Mouse (Mus musculus): Measurements from ENCODE around the gene Hdac11. TPM values are rescaled to one million over a fixed set of nuclear protein-coding genes. Genes with fewer than 3 reads are reported as not detected.

Gene Hdac11
- polyA plus RNA-seq, 1 experiment from 2014 or later: 42.1 TPM

- H3K4me3 ChIP-seq (replicated peaks; ENCODE audit: low read depth, low read length): no peak overlapping the region
- H3K27me3 ChIP-seq (ENCODE audit: control insufficient read depth, insufficient read depth, low read length): no peaks in the 10 kb centered on the region
- no peaks in the 10 kb centered on the region for H3K4me1 ChIP-seq (ENCODE audit: control insufficient read depth, insufficient read depth, low read length)
- DNase-seq (no peak), ATAC-seq (ENCODE audit: low FRiP score, low TSS enrichment) (no peak)
- no peak overlapping the region for H3K27ac ChIP-seq (replicated peaks; ENCODE audit: low read depth, low read length)
- H3K9me3 ChIP-seq (ENCODE audit: control insufficient read depth, low read length): no peaks in the 10 kb centered on the region
- H3K4me2 ChIP-seq (ENCODE audit: low read length): no peak overlapping the region
- WGBS: 38% methylated on average over 1 of the region's 1 CpGs
- H3K36me3 ChIP-seq (ENCODE audit: control insufficient read depth, insufficient read depth, low read length): no peaks in the 10 kb centered on the region
- no peak overlapping the region for H3K9ac ChIP-seq (replicated peaks; ENCODE audit: low read length)
Observed at GRCm38 (mm10) chr6:91183041-91183440, 26.6 kb downstream of the Hdac11 start.

DNA sequence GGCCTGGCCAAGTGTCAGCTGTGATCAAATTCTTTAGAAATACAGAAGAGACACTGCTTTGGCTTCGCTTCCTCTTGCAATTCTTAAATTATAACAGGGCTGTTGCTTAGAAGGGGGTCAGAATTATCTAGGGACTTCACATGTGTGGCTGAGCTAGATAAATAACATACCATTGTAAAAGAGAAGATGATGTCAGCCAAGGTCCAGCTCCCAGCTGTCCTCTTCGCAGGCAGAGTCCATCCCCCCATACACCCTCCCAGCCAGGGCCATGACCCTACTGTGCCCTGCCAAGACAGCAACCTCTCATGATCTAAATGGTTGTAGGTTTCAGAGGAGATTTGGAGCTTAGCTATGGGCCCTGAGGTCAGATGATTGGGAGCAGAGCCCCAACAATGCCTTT, 27.5 kb downstream of the Hdac11 start:
- H3K9me3 ChIP-seq (ENCODE audit: control insufficient read depth, low read length): no peaks in the 10 kb centered on the region
- no peaks in the 10 kb centered on the region for H3K27me3 ChIP-seq (ENCODE audit: control insufficient read depth, insufficient read depth, low read length)
- no peaks in the 10 kb centered on the region for H3K4me1 ChIP-seq (ENCODE audit: control insufficient read depth, insufficient read depth, low read length)
- H3K4me3 ChIP-seq (replicated peaks; ENCODE audit: low read depth, low read length): no peak overlapping the region
- no peak overlapping the region for H3K4me2 ChIP-seq (ENCODE audit: low read length)
- DNase-seq (no peak), ATAC-seq (ENCODE audit: low FRiP score, low TSS enrichment) (no peak)
- 67% methylated on average over 2 of the region's 2 CpGs for WGBS
- H3K9ac ChIP-seq (replicated peaks; ENCODE audit: low read length): no peak overlapping the region
- H3K36me3 ChIP-seq (ENCODE audit: control insufficient read depth, insufficient read depth, low read length): no peaks in the 10 kb centered on the region
- H3K27ac ChIP-seq (replicated peaks; ENCODE audit: low read depth, low read length): no peak overlapping the region

DNA sequence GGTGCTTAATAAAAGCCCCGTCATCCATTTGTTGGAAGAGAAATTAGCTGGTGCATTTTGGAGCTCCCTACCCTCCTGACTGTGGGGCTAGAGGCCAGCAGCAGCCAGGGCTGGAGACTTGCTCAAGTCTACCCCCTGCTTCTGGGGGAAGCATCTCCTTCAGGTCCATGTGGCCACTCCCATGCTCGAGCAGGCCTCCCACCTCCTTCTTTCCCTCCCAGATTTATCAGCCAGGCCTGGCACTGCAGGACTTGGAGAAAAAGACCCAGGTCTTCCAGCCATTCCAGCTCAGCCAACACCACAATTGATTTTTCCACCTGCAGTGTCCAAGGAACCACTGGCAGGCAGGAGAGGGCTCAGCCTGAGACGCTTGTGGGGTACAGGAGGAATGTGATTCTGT, 28.3 kb downstream of the Hdac11 start:
- no peaks in the 10 kb centered on the region for H3K27me3 ChIP-seq (ENCODE audit: control insufficient read depth, insufficient read depth, low read length)
- no peak overlapping the region for H3K27ac ChIP-seq (replicated peaks; ENCODE audit: low read depth, low read length)
- no peaks in the 10 kb centered on the region for H3K9me3 ChIP-seq (ENCODE audit: control insufficient read depth, low read length)
- no peaks in the 10 kb centered on the region for H3K4me1 ChIP-seq (ENCODE audit: control insufficient read depth, insufficient read depth, low read length)
- H3K36me3 ChIP-seq (ENCODE audit: control insufficient read depth, insufficient read depth, low read length): no peaks in the 10 kb centered on the region
- ATAC-seq (ENCODE audit: low FRiP score, low TSS enrichment) (no peak), DNase-seq (no peak)
- no peak overlapping the region for H3K4me3 ChIP-seq (replicated peaks; ENCODE audit: low read depth, low read length)
- WGBS: 61% methylated on average over 3 of the region's 3 CpGs
- no peak overlapping the region for H3K9ac ChIP-seq (replicated peaks; ENCODE audit: low read length)
- H3K4me2 ChIP-seq (ENCODE audit: low read length): no peak overlapping the region

GRCm38 (mm10) chr6:91185502-91185901, 29.0 kb downstream of the Hdac11 start:
- no peak overlapping the region for H3K27ac ChIP-seq (replicated peaks; ENCODE audit: low read depth, low read length)
- no peaks in the 10 kb centered on the region for H3K9me3 ChIP-seq (ENCODE audit: control insufficient read depth, low read length)
- H3K27me3 ChIP-seq (ENCODE audit: control insufficient read depth, insufficient read depth, low read length): no peaks in the 10 kb centered on the region
- no peak overlapping the region for H3K4me3 ChIP-seq (replicated peaks; ENCODE audit: low read depth, low read length)
- no peak for DNase-seq
- H3K36me3 ChIP-seq (ENCODE audit: control insufficient read depth, insufficient read depth, low read length): no peaks in the 10 kb centered on the region
- no peak overlapping the region for H3K9ac ChIP-seq (replicated peaks; ENCODE audit: low read length)
- H3K4me1 ChIP-seq (ENCODE audit: control insufficient read depth, insufficient read depth, low read length): no peaks in the 10 kb centered on the region
- no peak overlapping the region for H3K4me2 ChIP-seq (ENCODE audit: low read length)
- no peak for ATAC-seq (ENCODE audit: low FRiP score, low TSS enrichment)
- WGBS: 83% methylated on average over 5 of the region's 5 CpGs

GRCm38 (mm10) chr6:91186161-91186931, 29.9 kb downstream of the Hdac11 start:
- no peaks in the 10 kb centered on the region for H3K9me3 ChIP-seq (ENCODE audit: control insufficient read depth, low read length)
- no peak overlapping the region for H3K9ac ChIP-seq (replicated peaks; ENCODE audit: low read length)
- no peak overlapping the region for H3K4me3 ChIP-seq (replicated peaks; ENCODE audit: low read depth, low read length)
- H3K36me3 ChIP-seq (ENCODE audit: control insufficient read depth, insufficient read depth, low read length): no peaks in the 10 kb centered on the region
- no peaks in the 10 kb centered on the region for H3K4me1 ChIP-seq (ENCODE audit: control insufficient read depth, insufficient read depth, low read length)
- DNase-seq (no peak), ATAC-seq (ENCODE audit: low FRiP score, low TSS enrichment) (no peak)
- no peak overlapping the region for H3K27ac ChIP-seq (replicated peaks; ENCODE audit: low read depth, low read length)
- no peak overlapping the region for H3K4me2 ChIP-seq (ENCODE audit: low read length)
- 57% methylated on average over 4 of the region's 4 CpGs for WGBS
- H3K27me3 ChIP-seq (ENCODE audit: control insufficient read depth, insufficient read depth, low read length): no peaks in the 10 kb centered on the region

DNA sequence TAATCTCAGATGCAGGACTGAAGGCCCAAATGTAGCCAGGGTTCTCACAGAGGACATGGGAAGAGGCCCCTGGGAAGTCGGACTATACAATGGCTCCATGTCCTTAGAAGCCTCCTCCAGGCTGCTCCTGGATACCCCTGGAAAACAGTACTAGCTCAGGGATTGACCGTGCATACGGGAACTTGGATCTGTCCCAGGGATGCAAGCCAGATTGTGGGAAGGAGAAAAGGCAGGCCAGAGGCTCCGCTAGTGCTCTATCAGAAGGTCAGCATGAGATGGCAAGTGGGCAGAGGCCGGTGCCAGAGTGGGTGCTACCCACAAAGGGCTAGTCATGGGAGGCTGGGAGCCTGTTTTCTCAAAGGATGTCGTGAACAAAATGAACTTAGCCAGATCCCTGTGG, 30.5 kb downstream of the Hdac11 start:
- H3K4me1 ChIP-seq (ENCODE audit: control insufficient read depth, insufficient read depth, low read length): no peaks in the 10 kb centered on the region
- H3K9ac ChIP-seq (replicated peaks; ENCODE audit: low read length): no peak overlapping the region
- H3K4me3 ChIP-seq (replicated peaks; ENCODE audit: low read depth, low read length): no peak overlapping the region
- 80% methylated on average over 6 of the region's 6 CpGs for WGBS
- no peak overlapping the region for H3K27ac ChIP-seq (replicated peaks; ENCODE audit: low read depth, low read length)
- no peaks in the 10 kb centered on the region for H3K36me3 ChIP-seq (ENCODE audit: control insufficient read depth, insufficient read depth, low read length)
- ATAC-seq (ENCODE audit: low FRiP score, low TSS enrichment) (no peak), DNase-seq (no peak)
- H3K9me3 ChIP-seq (ENCODE audit: control insufficient read depth, low read length): no peaks in the 10 kb centered on the region
- no peak overlapping the region for H3K4me2 ChIP-seq (ENCODE audit: low read length)
- H3K27me3 ChIP-seq (ENCODE audit: control insufficient read depth, insufficient read depth, low read length): no peaks in the 10 kb centered on the region

- ATAC-seq (ENCODE audit: low FRiP score, low TSS enrichment) (no peak), DNase-seq (no peak)
- Histone ChIP-seq H3K9me3 (ENCODE audit: control insufficient read depth, low read length) (no peaks in the 10 kb centered on the region), H3K36me3 (ENCODE audit: control insufficient read depth, insufficient read depth, low read length) (no peaks in the 10 kb centered on the region), H3K27me3 (ENCODE audit: control insufficient read depth, insufficient read depth, low read length) (no peaks in the 10 kb centered on the region), H3K9ac (replicated peaks; ENCODE audit: low read length) (no peak overlapping the region), H3K4me2 (ENCODE audit: low read length) (no peak overlapping the region), H3K27ac (replicated peaks; ENCODE audit: low read depth, low read length) (no peak overlapping the region), H3K4me1 (ENCODE audit: control insufficient read depth, insufficient read depth, low read length) (no peaks in the 10 kb centered on the region), H3K4me3 (replicated peaks; ENCODE audit: low read depth, low read length) (no peak overlapping the region)
- WGBS: 71% methylated on average over 3 of the region's 3 CpGs
Observed at GRCm38 (mm10) chr6:91187871-91188270, 31.4 kb downstream of the Hdac11 start.

GRCm38 (mm10) chr6:91189971-91190370, 33.5 kb downstream of the Hdac11 start:
- 87% methylated on average over 6 of the region's 6 CpGs for whole genome bisulfite sequencing
- Histone ChIP-seq H3K4me2 (ENCODE audit: low read length) (no peak overlapping the region), H3K4me1 (ENCODE audit: control insufficient read depth, insufficient read depth, low read length) (no peaks in the 10 kb centered on the region), H3K9me3 (ENCODE audit: control insufficient read depth, low read length) (no peaks in the 10 kb centered on the region), H3K27me3 (ENCODE audit: control insufficient read depth, insufficient read depth, low read length) (no peaks in the 10 kb centered on the region), H3K9ac (replicated peaks; ENCODE audit: low read length) (no peak overlapping the region), H3K27ac (replicated peaks; ENCODE audit: low read depth, low read length) (no peak overlapping the region), H3K4me3 (replicated peaks; ENCODE audit: low read depth, low read length) (no peak overlapping the region), H3K36me3 (ENCODE audit: control insufficient read depth, insufficient read depth, low read length) (no peaks in the 10 kb centered on the region)
- DNase-seq (no peak), ATAC-seq (ENCODE audit: low FRiP score, low TSS enrichment) (no peak)

DNA sequence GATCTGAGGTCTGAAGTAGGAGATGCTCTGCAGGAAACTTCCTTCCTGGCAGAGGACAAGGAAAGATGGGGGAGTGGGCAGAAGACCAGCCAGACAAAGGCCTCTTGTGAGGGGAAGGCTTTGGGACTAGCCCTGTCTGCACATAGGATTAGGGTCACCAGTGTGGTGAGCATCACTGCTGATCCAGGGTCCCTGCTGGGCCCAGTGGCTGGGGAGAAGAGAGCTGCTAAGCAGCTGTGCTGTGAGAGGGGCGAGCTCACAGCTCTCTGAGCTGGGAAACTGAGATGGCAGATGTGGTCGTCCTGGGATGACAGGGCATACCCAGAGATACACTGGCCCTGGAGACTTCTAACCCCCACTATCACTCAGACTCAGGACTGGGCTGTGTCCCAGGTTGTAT, 35.0 kb downstream of the Hdac11 start:
- 29% methylated on average over 2 of the region's 2 CpGs for WGBS
- H3K27ac ChIP-seq (replicated peaks; ENCODE audit: low read depth, low read length): no peak overlapping the region
- no peaks in the 10 kb centered on the region for H3K36me3 ChIP-seq (ENCODE audit: control insufficient read depth, insufficient read depth, low read length)
- ATAC-seq (ENCODE audit: low FRiP score, low TSS enrichment) (no peak), DNase-seq (no peak)
- no peak overlapping the region for H3K4me2 ChIP-seq (ENCODE audit: low read length)
- no peaks in the 10 kb centered on the region for H3K27me3 ChIP-seq (ENCODE audit: control insufficient read depth, insufficient read depth, low read length)
- H3K9ac ChIP-seq (replicated peaks; ENCODE audit: low read length): no peak overlapping the region
- H3K4me1 ChIP-seq (ENCODE audit: control insufficient read depth, insufficient read depth, low read length): no peaks in the 10 kb centered on the region
- no peak overlapping the region for H3K4me3 ChIP-seq (replicated peaks; ENCODE audit: low read depth, low read length)
- no peaks in the 10 kb centered on the region for H3K9me3 ChIP-seq (ENCODE audit: control insufficient read depth, low read length)

Data from midbrain, embryonic 14.5 days (tissue).